ENCODE assay signal across 9 mouse cellular contexts in genomic region chr9:123111751-123112221, GRCm38 (mm10). TPM values are rescaled to one million over a fixed set of nuclear protein-coding genes. Genes with fewer than 3 reads are reported as not detected.
A peak's percentile ranks its signal among the peaks of the same experiment; 100 is the strongest.
DNase-seq lines count a peak whose midpoint lies in the region; ATAC-seq lines count a peak whose summit lies in the region.
"Had no signal": no experiment of that assay in that cellular context is flagged by ENCODE, and none has a peak within 500 bp of the region (broad histone marks: within the 10 kb centered on the region; RNA-seq: fewer than 3 reads in every experiment).

No protein-coding gene starts in this region.

- peaks cover 14% of the 10 kb centered on the region; the same call in 1 of the 2 replicates for H3K36me3 ChIP-seq in kidney, embryonic 16.5 days (ENCODE audit: insufficient read depth, low read length)
- H3K36me3 ChIP-seq in forebrain, embryonic 16.5 days (ENCODE audit: control insufficient read depth, insufficient read depth), result no peaks in the 10 kb centered on the region

- ATAC-seq in kidney, embryonic 16.5 days (ENCODE audit: low FRiP score, low TSS enrichment), result no peak
- ATAC-seq in forebrain, embryonic 16.5 days, result no peak
- ATAC-seq in megakaryocyte-erythroid progenitor cell, adult 5-6 weeks (replicated peaks; ENCODE audit: low FRiP score, low TSS enrichment, poor library complexity, severe bottlenecking), result peak; percentile 9; the same call in 1 of the 2 replicates

- H3K4me1 ChIP-seq in kidney, embryonic 16.5 days (ENCODE audit: insufficient read depth, low read length), result peaks cover 16% of the 10 kb centered on the region
- peaks cover 19% of the 10 kb centered on the region for H3K4me1 ChIP-seq in forebrain, embryonic 16.5 days (replicated peaks; ENCODE audit: control insufficient read depth, insufficient read depth, low read length)

- H3K9me3 ChIP-seq in kidney, embryonic 16.5 days (ENCODE audit: low read length), result no peaks in the 10 kb centered on the region
- no peaks in the 10 kb centered on the region for H3K9me3 ChIP-seq in forebrain, embryonic 16.5 days (ENCODE audit: control insufficient read depth, low read length)

- peak overlapping the region; percentile 92 for H3K4me2 ChIP-seq in kidney, embryonic 16.5 days (replicated peaks; ENCODE audit: low read depth, low read length)
- peak overlapping the region; percentile 79 for H3K4me2 ChIP-seq in forebrain, embryonic 16.5 days (ENCODE audit: low read length)

- H3K27me3 ChIP-seq in kidney, embryonic 16.5 days (ENCODE audit: insufficient read depth, low read length), result no peaks in the 10 kb centered on the region
- no peaks in the 10 kb centered on the region for H3K27me3 ChIP-seq in forebrain, embryonic 16.5 days (replicated peaks; ENCODE audit: control insufficient read depth, insufficient read depth, low read length)

- no peak for DNase-seq in kidney, adult 8-10 months
- peak; percentile 52 for DNase-seq in NIH3T3 (ENCODE audit: low read depth)
- DNase-seq in spleen, postnatal 36 days (ENCODE audit: low spot score in 2 of 2), result no peak
- DNase-seq in thymus, postnatal 10 days (ENCODE audit: low spot score in 2 of 2), result no peak
- DNase-seq in gastrocnemius, postnatal 10 days, result no peak

- no peak overlapping the region; the same call in 1 of the 2 replicates for H3K27ac ChIP-seq in kidney, embryonic 16.5 days (ENCODE audit: low read length)
- no peak overlapping the region for H3K27ac ChIP-seq in forebrain, embryonic 16.5 days (ENCODE audit: low read length)

- H3K9ac ChIP-seq in kidney, embryonic 16.5 days (replicated peaks; ENCODE audit: low read length), result peak overlapping the region; percentile 98
- peak overlapping the region; percentile 81 for H3K9ac ChIP-seq in forebrain, embryonic 16.5 days (replicated peaks; ENCODE audit: low read depth, low read length)

- WGBS in kidney, embryonic 16.5 days, result 56% methylated on average over 8 of the region's 8 CpGs
- WGBS in forebrain, embryonic 16.5 days, result 61% methylated on average over 8 of the region's 8 CpGs

- peak overlapping the region; percentile 95 for H3K4me3 ChIP-seq in kidney, embryonic 16.5 days (ENCODE audit: low read length)
- peak overlapping the region; percentile 68 for H3K4me3 ChIP-seq in forebrain, embryonic 16.5 days (replicated peaks; ENCODE audit: low read length)

RNA-seq across cellular contexts. Expression of gene Zdhhc3, which starts 1.2 kb away (rescaled TPM):
- 69.8 and 73.4 TPM in 2 replicates for polyA plus RNA-seq in kidney, embryonic 16.5 days (2015; fragmentation: Nextera tagmentation; extraction: Ambion mirVana)
- polyA plus RNA-seq in forebrain, embryonic 16.5 days (2015; fragmentation: Nextera tagmentation; extraction: Ambion mirVana), result 82.1 and 90.0 TPM in 2 replicates
- total RNA-seq in megakaryocyte-erythroid progenitor cell, adult 5-6 weeks (2014; fragmentation: Nextera tagmentation), result 53.0 and 65.0 TPM in 2 replicates
- 31.2 and 37.7 TPM in 2 replicates for total RNA-seq in megakaryocyte-erythroid progenitor cell, adult 5-6 weeks (2017)
- 10 to 100 TPM; 43.3 to 46.9 TPM for total RNA-seq in gastrocnemius, postnatal 10 days (2021)

RNA-seq across cellular contexts. Expression of gene Exosc7, which starts 1.2 kb away (rescaled TPM):
- 133 and 137 TPM in 2 replicates for polyA plus RNA-seq in kidney, embryonic 16.5 days (2015; fragmentation: Nextera tagmentation; extraction: Ambion mirVana)
- 95.7 and 97.8 TPM in 2 replicates for polyA plus RNA-seq in forebrain, embryonic 16.5 days (2015; fragmentation: Nextera tagmentation; extraction: Ambion mirVana)
- total RNA-seq in megakaryocyte-erythroid progenitor cell, adult 5-6 weeks (2014; fragmentation: Nextera tagmentation), result 104 and 111 TPM in 2 replicates
- 108 and 123 TPM in 2 replicates for total RNA-seq in megakaryocyte-erythroid progenitor cell, adult 5-6 weeks (2017)
- 10 to 100 TPM; 18.7 to 24.0 TPM for total RNA-seq in gastrocnemius, postnatal 10 days (2021)

RNA-seq across cellular contexts. Expression of gene Clec3b, which starts 39.0 kb away (rescaled TPM):
- polyA plus RNA-seq in kidney, embryonic 16.5 days (2015; fragmentation: Nextera tagmentation; extraction: Ambion mirVana), result 0.70 and 0.77 TPM in 2 replicates
- polyA plus RNA-seq in forebrain, embryonic 16.5 days (2015; fragmentation: Nextera tagmentation; extraction: Ambion mirVana), result 0.35 and 0.76 TPM in 2 replicates
- total RNA-seq in megakaryocyte-erythroid progenitor cell, adult 5-6 weeks (2014; fragmentation: Nextera tagmentation), result not detected in 2 replicates
- not detected in 2 replicates for total RNA-seq in megakaryocyte-erythroid progenitor cell, adult 5-6 weeks (2017)
- 100 to 1,000 TPM in 1 of 2 experiments, 10 to 100 TPM in 1; 92.5 to 112 TPM for total RNA-seq in gastrocnemius, postnatal 10 days (2021)
- total RNA-seq: hematopoietic stem cell, adult 5-6 weeks had no signal

Comparison
In these comparisons a context has a peak if more than half of its experiments do, and no peak if none do; other contexts are left out.
1. RNA of gene Exosc7, which starts 1.2 kb away (total RNA-seq): 104 to 123 TPM in megakaryocyte-erythroid progenitor cell, adult 5-6 weeks; 18.7 to 24.0 TPM in gastrocnemius, postnatal 10 days; every median in the first group is over 4 times any median in the second.
2. RNA of gene Clec3b, which starts 39.0 kb away (total RNA-seq): 92.5 to 112 TPM in gastrocnemius, postnatal 10 days; not detected in megakaryocyte-erythroid progenitor cell, adult 5-6 weeks; every median in the first group is over 10 times any median in the second.